Mouse (Mus musculus): Measurements from ENCODE around the gene Arhgap9. TPM values are rescaled to one million over a fixed set of nuclear protein-coding genes. Genes with fewer than 3 reads are reported as not detected.

The Arhgap9 gene
- polyA plus RNA-seq, 1 experiment from 2014 or later, result 15.9 TPM

GRCm38 (mm10) chr10:127326828-127327227 lies 5.1 kb downstream of the Arhgap9 start:
- Histone ChIP-seq H3K27me3 (replicated peaks) (peaks cover 51% of the 10 kb centered on the region), H3K27ac (no peak overlapping the region), H3K4me3 (peak overlapping the region; percentile 63), H3K9ac (peak overlapping the region; percentile 75), H3K4me1 (peaks cover 72% of the 10 kb centered on the region), H3K36me3 (peaks cover 20% of the 10 kb centered on the region), H3K4me2 (peak overlapping the region; percentile 90), H3K9me3 (replicated peaks) (no peaks in the 10 kb centered on the region)
- ATAC-seq, result no peak; the same call in 1 of the 2 replicates
- 13% methylated on average over 29 of the region's 29 CpGs for WGBS (ENCODE audit: insufficient replicate concordance)

- Histone ChIP-seq H3K4me1 (peaks cover 76% of the 10 kb centered on the region), H3K36me3 (peaks cover 20% of the 10 kb centered on the region), H3K9me3 (replicated peaks) (no peaks in the 10 kb centered on the region), H3K4me3 (no peak overlapping the region; the same call in 1 of the 2 replicates), H3K27ac (no peak overlapping the region), H3K27me3 (replicated peaks) (peaks cover 52% of the 10 kb centered on the region), H3K9ac (no peak overlapping the region), H3K4me2 (peak overlapping the region; percentile 90)
- WGBS (ENCODE audit: insufficient replicate concordance), result 71% methylated on average over 18 of the region's 18 CpGs
- no peak for ATAC-seq
Measured at GRCm38 (mm10) chr10:127327461-127328145, 5.8 kb downstream of the Arhgap9 start.

GRCm38 (mm10) chr10:127330212-127330611 lies 8.4 kb downstream of the Arhgap9 start:
- H3K9me3 ChIP-seq (replicated peaks), result no peaks in the 10 kb centered on the region
- no peak overlapping the region for H3K4me3 ChIP-seq
- no peak overlapping the region for H3K4me2 ChIP-seq
- no peak overlapping the region for H3K9ac ChIP-seq
- peaks cover 53% of the 10 kb centered on the region for H3K4me1 ChIP-seq
- H3K36me3 ChIP-seq, result peaks cover 20% of the 10 kb centered on the region
- no peak overlapping the region for H3K27ac ChIP-seq
- 73% methylated on average over 7 of the region's 7 CpGs for WGBS (ENCODE audit: insufficient replicate concordance)
- H3K27me3 ChIP-seq (replicated peaks), result peaks cover 45% of the 10 kb centered on the region
- ATAC-seq, result no peak

- Histone ChIP-seq H3K4me1 (peaks cover 32% of the 10 kb centered on the region), H3K9me3 (replicated peaks) (no peaks in the 10 kb centered on the region), H3K4me3 (peak overlapping the region; percentile 31), H3K4me2 (peak overlapping the region; percentile 65), H3K36me3 (peaks cover 18% of the 10 kb centered on the region), H3K27ac (no peak overlapping the region), H3K9ac (peak overlapping the region; percentile 47; the same call in 1 of the 2 replicates), H3K27me3 (replicated peaks) (peaks cover 40% of the 10 kb centered on the region)
- WGBS (ENCODE audit: insufficient replicate concordance), result 21% methylated on average over 30 of the region's 31 CpGs
- no peak for ATAC-seq
Measured at GRCm38 (mm10) chr10:127332211-127332874, 10.6 kb downstream of the Arhgap9 start.

GRCm38 (mm10) chr10:127333152-127333551 lies 11.4 kb downstream of the Arhgap9 start:
- WGBS (ENCODE audit: insufficient replicate concordance), result 27% methylated on average over 5 of the region's 5 CpGs
- Histone ChIP-seq H3K4me1 (peaks cover 27% of the 10 kb centered on the region), H3K9ac (no peak overlapping the region), H3K27ac (no peak overlapping the region), H3K36me3 (peaks cover 14% of the 10 kb centered on the region), H3K9me3 (replicated peaks) (no peaks in the 10 kb centered on the region), H3K4me2 (no peak overlapping the region), H3K4me3 (no peak overlapping the region), H3K27me3 (replicated peaks) (peaks cover 40% of the 10 kb centered on the region)
- peak; percentile 13; the same call in 1 of the 2 replicates for ATAC-seq

GRCm38 (mm10) chr10:127335271-127335670 lies 13.5 kb downstream of the Arhgap9 start:
- Histone ChIP-seq H3K4me3 (no peak overlapping the region), H3K9me3 (replicated peaks) (no peaks in the 10 kb centered on the region), H3K27me3 (replicated peaks) (peaks cover 58% of the 10 kb centered on the region)

GRCm38 (mm10) chr10:127336952-127337351 lies 15.2 kb downstream of the Arhgap9 start:
- no peak for ATAC-seq
- H3K4me2 ChIP-seq, result no peak overlapping the region
- no peaks in the 10 kb centered on the region for H3K36me3 ChIP-seq

More at GRCm38 (mm10) chr10:127335271-127335670, 13.5 kb downstream of the Arhgap9 start:
- Histone ChIP-seq H3K9ac (no peak overlapping the region), H3K4me1 (peaks cover 41% of the 10 kb centered on the region), H3K36me3 (no peaks in the 10 kb centered on the region), H3K27ac (no peak overlapping the region), H3K4me2 (no peak overlapping the region)
- 47% methylated on average over 1 of the region's 1 CpGs for WGBS (ENCODE audit: insufficient replicate concordance)
- no peak for ATAC-seq

GRCm38 (mm10) chr10:127337536-127338099 lies 15.9 kb downstream of the Arhgap9 start:
- 56% methylated on average over 6 of the region's 6 CpGs for WGBS (ENCODE audit: insufficient replicate concordance)
- no peak for ATAC-seq
- H3K27me3 ChIP-seq (replicated peaks), result peaks cover 69% of the 10 kb centered on the region
- H3K27ac ChIP-seq, result no peak overlapping the region
- no peak overlapping the region for H3K9ac ChIP-seq
- H3K4me2 ChIP-seq, result no peak overlapping the region
- H3K4me1 ChIP-seq, result peaks cover 43% of the 10 kb centered on the region
- H3K36me3 ChIP-seq, result no peaks in the 10 kb centered on the region
- H3K4me3 ChIP-seq, result no peak overlapping the region
- no peaks in the 10 kb centered on the region for H3K9me3 ChIP-seq (replicated peaks)

More at GRCm38 (mm10) chr10:127336952-127337351, 15.2 kb downstream of the Arhgap9 start:
- no peak overlapping the region for H3K4me3 ChIP-seq
- 51% methylated on average over 5 of the region's 5 CpGs for WGBS (ENCODE audit: insufficient replicate concordance)
- H3K27ac ChIP-seq, result no peak overlapping the region
- peaks cover 68% of the 10 kb centered on the region for H3K27me3 ChIP-seq (replicated peaks)
- no peaks in the 10 kb centered on the region for H3K9me3 ChIP-seq (replicated peaks)
- H3K9ac ChIP-seq, result no peak overlapping the region
- H3K4me1 ChIP-seq, result peaks cover 44% of the 10 kb centered on the region

GRCm38 (mm10) chr10:127338930-127339682 lies 17.3 kb downstream of the Arhgap9 start:
- H3K9me3 ChIP-seq (replicated peaks), result no peaks in the 10 kb centered on the region
- peaks cover 80% of the 10 kb centered on the region for H3K27me3 ChIP-seq (replicated peaks)
- peak overlapping the region; percentile 46 for H3K4me3 ChIP-seq
- no peaks in the 10 kb centered on the region for H3K36me3 ChIP-seq
- 1% methylated on average over 31 of the region's 31 CpGs for WGBS (ENCODE audit: insufficient replicate concordance)
- H3K9ac ChIP-seq, result peak overlapping the region; percentile 33; the same call in 1 of the 2 replicates
- no peak overlapping the region for H3K27ac ChIP-seq
- peak; percentile 67 for ATAC-seq
- peak overlapping the region; percentile 68 for H3K4me2 ChIP-seq
- peaks cover 40% of the 10 kb centered on the region for H3K4me1 ChIP-seq

- H3K36me3 ChIP-seq, result no peaks in the 10 kb centered on the region
- peak overlapping the region; percentile 68 for H3K4me2 ChIP-seq
- no peak overlapping the region for H3K27ac ChIP-seq
- peak overlapping the region; percentile 33 for H3K9ac ChIP-seq
- peak overlapping the region; percentile 46 for H3K4me3 ChIP-seq
- 2% methylated on average over 42 of the region's 42 CpGs for WGBS (ENCODE audit: insufficient replicate concordance)
- peaks cover 80% of the 10 kb centered on the region for H3K27me3 ChIP-seq (replicated peaks)
- H3K4me1 ChIP-seq, result peaks cover 40% of the 10 kb centered on the region
- ATAC-seq, result no peak
- no peaks in the 10 kb centered on the region for H3K9me3 ChIP-seq (replicated peaks)
Measured at GRCm38 (mm10) chr10:127339683-127340576, 18.2 kb downstream of the Arhgap9 start.
